ENCODE assay signal across 17 mouse cellular contexts in the genomic region with DNA sequence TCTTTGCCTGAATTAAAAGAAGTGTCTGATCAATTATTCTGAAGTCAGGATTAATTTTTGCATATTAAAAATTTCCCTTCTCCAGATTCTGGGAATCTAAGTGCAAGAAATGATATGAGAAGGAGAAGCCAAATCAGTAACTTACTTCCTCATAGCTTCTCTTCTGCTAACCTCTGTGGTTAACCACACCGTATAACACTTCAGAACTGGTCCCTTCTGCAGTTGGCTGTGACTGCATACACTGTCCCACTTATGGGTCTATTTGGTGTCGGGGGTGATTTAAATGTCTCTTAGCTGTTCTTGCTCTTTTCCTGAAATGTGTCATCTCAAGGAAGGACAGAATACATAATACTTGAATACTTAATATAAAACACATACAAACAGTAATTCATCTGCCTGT.
"Had no signal": no experiment of that assay in that cellular context is flagged by ENCODE, and none has a peak within 500 bp of the region (broad histone marks: within the 10 kb centered on the region; RNA-seq: fewer than 3 reads in every experiment).

No protein-coding gene starts in this region.

- H3K27me3 ChIP-seq: limb, embryonic 12.5 days; liver, embryonic 13.5 days; lung, embryonic 15.5 days; neural tube, embryonic 13.5 days; stomach, embryonic 15.5 days had no signal

- ATAC-seq: liver, postnatal 0 days had no signal

- DNase-seq: kidney, adult 9 months; kidney, postnatal 4 days; liver; liver, embryonic 13.5 days; liver, postnatal 0 days; lung, postnatal 14 days; midbrain, embryonic 14.5 days; retina, postnatal 1 day; right cerebral cortex, postnatal 4 days; thymus, adult 2 months; thymus, postnatal 25 days had no signal

- H3K27ac ChIP-seq: kidney, postnatal 0 days; limb, embryonic 12.5 days; liver, embryonic 13.5 days; lung, embryonic 15.5 days; midbrain, embryonic 10.5 days; neural tube, embryonic 13.5 days; stomach, embryonic 15.5 days had no signal

- H3K9me3 ChIP-seq: limb, embryonic 12.5 days; liver, embryonic 13.5 days; lung, embryonic 15.5 days; midbrain, embryonic 10.5 days; neural tube, embryonic 13.5 days; stomach, embryonic 15.5 days had no signal

- H3K36me3 ChIP-seq: limb, embryonic 12.5 days; liver, embryonic 13.5 days; lung, embryonic 15.5 days; midbrain, embryonic 10.5 days; neural tube, embryonic 13.5 days; stomach, embryonic 15.5 days had no signal

- H3K4me2 ChIP-seq: limb, embryonic 12.5 days; liver, embryonic 13.5 days; lung, embryonic 15.5 days; neural tube, embryonic 13.5 days; stomach, embryonic 15.5 days had no signal

- H3K9ac ChIP-seq: limb, embryonic 12.5 days; liver, embryonic 13.5 days; liver, postnatal 0 days; lung, embryonic 15.5 days; neural tube, embryonic 13.5 days; stomach, embryonic 15.5 days had no signal

- H3K4me1 ChIP-seq: limb, embryonic 12.5 days; liver, embryonic 13.5 days; lung, embryonic 15.5 days; neural tube, embryonic 13.5 days; stomach, embryonic 15.5 days had no signal

- H3K4me3 ChIP-seq: limb, embryonic 12.5 days; liver, embryonic 13.5 days; lung, embryonic 15.5 days; midbrain, embryonic 10.5 days; neural tube, embryonic 13.5 days; stomach, embryonic 15.5 days had no signal
